Mouse (Mus musculus): ENCODE data around the gene Sardh.

DNA sequence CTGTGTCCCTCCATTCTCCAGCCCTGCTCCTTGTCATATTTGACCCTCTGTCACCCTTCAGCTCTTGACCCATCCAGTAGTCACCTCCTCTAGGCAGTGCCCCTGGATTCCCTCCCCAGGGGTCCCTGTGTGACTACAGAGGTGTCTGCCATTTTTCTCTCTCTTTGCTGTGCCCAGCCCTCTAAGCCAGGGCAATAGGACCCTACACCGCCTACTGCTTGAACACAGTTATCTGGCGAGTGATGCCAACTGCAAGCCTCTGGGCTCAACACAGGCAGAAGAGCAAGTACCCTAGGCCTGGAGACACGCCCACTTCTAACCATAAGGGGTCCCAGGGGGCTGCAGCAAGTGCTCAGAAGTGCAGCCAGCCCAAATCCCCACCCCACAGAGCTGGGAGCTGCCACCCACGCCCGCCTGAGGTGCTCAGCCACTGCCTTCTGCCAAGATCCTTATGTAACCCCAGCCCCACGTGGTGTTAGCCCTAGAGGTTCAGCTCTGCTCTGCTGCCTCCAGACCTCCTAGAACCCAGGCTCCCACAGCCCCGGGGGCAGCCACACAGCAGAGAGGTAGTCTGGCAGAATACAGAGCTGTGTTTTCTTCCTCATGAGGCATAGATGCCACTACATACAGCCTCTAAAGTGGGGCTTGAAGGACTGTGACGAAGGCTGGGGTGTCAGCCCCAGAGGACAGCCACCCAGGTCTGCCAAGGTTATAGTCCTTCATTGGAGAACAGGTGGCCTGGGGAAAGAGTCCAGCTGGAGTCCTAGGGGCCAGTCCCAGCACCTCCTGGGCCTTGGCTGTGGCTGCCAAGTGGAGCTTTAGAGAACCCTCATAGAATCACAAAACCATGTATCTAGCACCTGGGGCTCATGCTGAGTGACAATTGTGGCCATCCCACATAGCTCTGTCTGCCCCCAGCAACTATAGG, 35.9 kb downstream of the Sardh start:
- no peak for TF ChIP-seq GATA1 (IDR thresholded peaks at IDR 0.05; ENCODE audit: low read length)
- TF ChIP-seq TAL1 (IDR thresholded peaks at IDR 0.05; ENCODE audit: low read length): no peak
